Mouse (Mus musculus) MEL (cell line): Measurements from ENCODE around the gene Fut2. TPM values are rescaled to one million over a fixed set of nuclear protein-coding genes. Genes with fewer than 3 reads are reported as not detected.

Experiments used
- DNase-seq: peaks from one replicate; pipeline ENCODE4 v3.0.0; 2011; ENCODE audit warnings: low read depth, low spot score
- H3K27ac ChIP-seq: 2 replicates; pipeline ENCODE4 v1.5.1; 2012; ENCODE audit warnings: low read depth, mild to moderate bottlenecking, control low read depth, low read length, moderate library complexity; ENCODE audit not compliant: control insufficient read depth
- H3K27me3 ChIP-seq, 2 experiments: fragments of 150-350 bp in 1 of 2; sonication (generic) in 1 of 2; 2 replicates each; pipeline ENCODE4 v1.6.1; 2012; ENCODE audit warnings: low read length in 2 of 2, mild to moderate bottlenecking in 2 of 2, improper control_type of control experiment in 1 of 2, moderate library complexity in 1 of 2; ENCODE audit not compliant: insufficient read depth in 2 of 2, control insufficient read depth in 1 of 2
- H3K36me3 ChIP-seq, 2 experiments: 2 replicates each; pipeline ENCODE4 v1.6.1; 2012 to 2014; ENCODE audit warnings: low read length in 2 of 2, improper control_type of control experiment in 1 of 2, inconsistent platforms in 1 of 2, mild to moderate bottlenecking in 1 of 2; ENCODE audit not compliant: insufficient read depth in 2 of 2, control insufficient read depth in 1 of 2
- H3K4me1 ChIP-seq, 2 experiments: fragments of 150-350 bp in 1 of 2; sonication (generic) in 1 of 2; 2 replicates each; pipeline ENCODE4 v1.6.1; 2012; ENCODE audit warnings: low read length in 2 of 2, improper control_type of control experiment in 1 of 2, mild to moderate bottlenecking in 1 of 2; ENCODE audit not compliant: insufficient read depth in 2 of 2, control insufficient read depth in 1 of 2
- H3K4me3 ChIP-seq, 2 experiments: fragments of 150-350 bp in 1 of 2; sonication (generic) in 1 of 2; 2 replicates each; pipeline ENCODE4 v1.5.1; 2012; ENCODE audit warnings: low read depth in 2 of 2, low read length in 2 of 2, mild to moderate bottlenecking in 2 of 2, moderate library complexity in 2 of 2, control low read depth in 1 of 2, improper control_type of control experiment in 1 of 2; ENCODE audit not compliant: control insufficient read depth in 1 of 2, insufficient read depth in 1 of 2
- H3K79me2 ChIP-seq: 2 replicates; pipeline ENCODE4 v1.6.1; 2012; ENCODE audit warnings: mild to moderate bottlenecking, low read length, moderate library complexity; ENCODE audit not compliant: control insufficient read depth, poor library complexity, insufficient read depth
- H3K9ac ChIP-seq: 2 replicates; pipeline ENCODE4 v1.6.1; 2012; ENCODE audit warnings: low read depth, mild to moderate bottlenecking, control low read depth, low read length, moderate library complexity; ENCODE audit not compliant: control insufficient read depth, poor library complexity, severe bottlenecking
- H3K9me3 ChIP-seq: fragments of 150-350 bp; sonication (generic); replicated peaks from 2 replicates; pipeline ENCODE4 v1.6.1; 2012; ENCODE audit warnings: mild to moderate bottlenecking, low read length, improper control_type of control experiment, moderate library complexity; ENCODE audit not compliant: insufficient read depth
- BHLHE40 ChIP-seq: IDR thresholded peaks from 2 replicates; pipeline ENCODE4 v1.6.1; 2012; ENCODE audit warnings: low read depth, mild to moderate bottlenecking, inconsistent platforms, low read length, improper control_type of control experiment, borderline replicate concordance
- E2F4 ChIP-seq: IDR thresholded peaks from 2 replicates; pipeline ENCODE4 v1.6.1; 2011; ENCODE audit warnings: low read depth, low read length, improper control_type of control experiment, borderline replicate concordance
- ELF1 ChIP-seq: IDR thresholded peaks from 2 replicates; pipeline ENCODE4 v1.6.1; 2014; ENCODE audit warnings: low read depth, mild to moderate bottlenecking, inconsistent platforms, low read length, improper control_type of control experiment, moderate library complexity
- EP300 ChIP-seq, 2 experiments: IDR thresholded peaks; 2 replicates each; pipeline ENCODE4 v1.6.1; 2011; ENCODE audit warnings: improper control_type of control experiment in 2 of 2, low read length in 2 of 2, low read depth in 1 of 2, mild to moderate bottlenecking in 1 of 2
- GATA1 ChIP-seq: IDR thresholded peaks from 2 replicates; pipeline ENCODE4 v1.6.1; 2011; ENCODE audit warnings: low read depth, low read length, improper control_type of control experiment
- JUND ChIP-seq: IDR thresholded peaks from 2 replicates; pipeline ENCODE4 v1.6.1; 2011; ENCODE audit warnings: low read depth, mild to moderate bottlenecking, improper control_type of control experiment, low read length
- MAFK ChIP-seq: IDR thresholded peaks from 2 replicates; pipeline ENCODE4 v1.6.1; 2011; ENCODE audit warnings: low read depth, mild to moderate bottlenecking, low read length, improper control_type of control experiment, borderline replicate concordance
- MAX ChIP-seq: IDR thresholded peaks from 2 replicates; pipeline ENCODE4 v1.6.1; 2011; ENCODE audit warnings: low read length, improper control_type of control experiment
- MAZ ChIP-seq: IDR thresholded peaks from 2 replicates; pipeline ENCODE4 v1.6.1; 2012; ENCODE audit warnings: low read depth, mild to moderate bottlenecking, inconsistent platforms, low read length, improper control_type of control experiment
- MYB ChIP-seq: IDR thresholded peaks from 2 replicates; pipeline ENCODE4 v1.6.1; 2011; ENCODE audit warnings: mild to moderate bottlenecking, low read depth, low read length, improper control_type of control experiment
- NRF1 ChIP-seq: IDR thresholded peaks from 2 replicates; pipeline ENCODE4 v1.6.1; 2014; ENCODE audit warnings: low read depth, mild to moderate bottlenecking, inconsistent platforms, low read length, improper control_type of control experiment, moderate library complexity; ENCODE audit not compliant: poor library complexity, insufficient read depth, severe bottlenecking
- POLR2A ChIP-seq, 2 experiments: IDR thresholded peaks; 2 replicates each; pipeline ENCODE4 v1.6.1; 2011 to 2012; ENCODE audit warnings: low read length in 2 of 2, mild to moderate bottlenecking in 2 of 2, control low read depth in 1 of 2, improper control_type of control experiment in 1 of 2, low read depth in 1 of 2, moderate library complexity in 1 of 2; ENCODE audit not compliant: control insufficient read depth in 1 of 2, insufficient read depth in 1 of 2, poor library complexity in 1 of 2
- POLR2AphosphoS5 ChIP-seq: IDR thresholded peaks from 2 replicates; pipeline ENCODE4 v1.6.1; 2012; ENCODE audit warnings: low read depth, borderline replicate concordance, mild to moderate bottlenecking, inconsistent platforms, low read length, moderate library complexity, mixed read lengths
- RAD21 ChIP-seq: IDR thresholded peaks from 2 replicates; pipeline ENCODE4 v1.6.1; 2011; ENCODE audit warnings: mild to moderate bottlenecking, low read depth, low read length, improper control_type of control experiment
- RCOR1 ChIP-seq: IDR thresholded peaks from 2 replicates; pipeline ENCODE4 v1.6.1; 2012; ENCODE audit warnings: low read depth, mild to moderate bottlenecking, inconsistent platforms, low read length, improper control_type of control experiment
- TAL1 ChIP-seq: IDR thresholded peaks from 2 replicates; pipeline ENCODE4 v1.6.1; 2012; ENCODE audit warnings: mild to moderate bottlenecking, inconsistent platforms, low read length, moderate library complexity, mixed read lengths
- TBP ChIP-seq: IDR thresholded peaks from 2 replicates; pipeline ENCODE4 v1.8.0; 2011; ENCODE audit warnings: low read depth, low read length, improper control_type of control experiment
- USF1 ChIP-seq: IDR thresholded peaks from 2 replicates; pipeline ENCODE4 v1.6.1; 2014; ENCODE audit warnings: low read depth, mild to moderate bottlenecking, inconsistent platforms, low read length, improper control_type of control experiment, moderate library complexity
- USF2 ChIP-seq, 2 experiments: IDR thresholded peaks; 2 replicates each; pipeline ENCODE4 v1.6.1; 2011 to 2012; ENCODE audit warnings: improper control_type of control experiment in 2 of 2, low read length in 2 of 2, borderline replicate concordance in 1 of 2, inconsistent platforms in 1 of 2, low read depth in 1 of 2, mild to moderate bottlenecking in 1 of 2; ENCODE audit not compliant: insufficient read depth in 1 of 2
- ZMIZ1 ChIP-seq: IDR thresholded peaks from 2 replicates; pipeline ENCODE4 v1.6.1; 2012; ENCODE audit warnings: low read depth, mild to moderate bottlenecking, inconsistent platforms, low read length, improper control_type of control experiment, moderate library complexity
- polyA plus RNA-seq, 2 experiments: library from polyadenylated mRNA; stranded (reverse) in 1 of 2; unstranded in 1 of 2; fragments of >175 nt in 1 of 2; fragments of >200 nt in 1 of 2; gene quantifications; 2 replicates each; pipeline versions ENCODE4 v1.2.1 to v1.2.4; 2012; ENCODE audit warnings: low replicate concordance in 2 of 2, low read depth in 1 of 2; ENCODE audit not compliant: insufficient read length in 2 of 2, insufficient read depth in 1 of 2, missing spikeins in 1 of 2
- total RNA-seq: library from RNA; depleted of rRNA; stranded (reverse); fragments of 300-350 nt; gene quantifications from 2 replicates; pipeline ENCODE4 v1.2.3, GENCODE M21; 2012

The Fut2 gene
- total and polyA plus RNA-seq, 3 experiments = not detected

DNA sequence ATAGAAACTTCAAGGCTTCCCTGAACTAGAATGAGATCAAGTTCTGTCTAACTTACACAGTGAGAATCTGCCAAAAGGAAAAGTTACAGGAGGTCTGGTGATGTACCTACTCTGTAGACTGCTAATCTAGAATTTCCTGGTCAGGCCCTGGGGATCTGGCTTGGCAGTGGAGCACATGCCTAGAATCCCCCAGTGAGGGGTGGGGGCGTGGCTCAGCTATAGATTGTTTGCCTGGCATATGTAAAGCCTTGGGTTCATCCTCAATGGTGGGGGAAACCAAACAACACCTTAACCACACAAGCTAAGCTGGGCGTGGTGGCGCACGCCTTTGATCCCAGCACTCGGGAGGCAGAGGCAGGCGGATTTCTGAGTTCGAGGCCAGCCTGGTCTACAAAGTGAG is 31.7 kb upstream of the Fut2 start:
- TF ChIP-seq BHLHE40 = no peak
- no peak for TF ChIP-seq RCOR1
- no peak for TF ChIP-seq POLR2A (IDR thresholded peaks at IDR 0.05; ENCODE audit: control insufficient read depth in 1 of 2, insufficient read depth in 1 of 2, low read depth in 1 of 2, low read length in 2 of 2, poor library complexity in 1 of 2)
- TF ChIP-seq MAX = no peak
- no peak for TF ChIP-seq POLR2AphosphoS5
- no peak for TF ChIP-seq NRF1
- TF ChIP-seq TAL1 = no peak
- no peak for TF ChIP-seq TBP
- no peak for TF ChIP-seq MYB
- TF ChIP-seq E2F4 = no peak
- H3K27ac ChIP-seq = no peak overlapping the region
- no peak for DNase-seq
- peaks cover 0 to 6% of the 10 kb centered on the region in 2 experiments; a peak in 2 of 4 replicates for H3K4me1 ChIP-seq
- no peaks in the 10 kb centered on the region for H3K9me3 ChIP-seq
- no peaks in the 10 kb centered on the region for H3K36me3 ChIP-seq
- no peak overlapping the region for H3K4me3 ChIP-seq
- no peaks in the 10 kb centered on the region for H3K79me2 ChIP-seq
- H3K9ac ChIP-seq = no peak overlapping the region
- H3K27me3 ChIP-seq = peaks cover 0 to 4% of the 10 kb centered on the region in 2 experiments; a peak in 2 of 4 replicates

DNA sequence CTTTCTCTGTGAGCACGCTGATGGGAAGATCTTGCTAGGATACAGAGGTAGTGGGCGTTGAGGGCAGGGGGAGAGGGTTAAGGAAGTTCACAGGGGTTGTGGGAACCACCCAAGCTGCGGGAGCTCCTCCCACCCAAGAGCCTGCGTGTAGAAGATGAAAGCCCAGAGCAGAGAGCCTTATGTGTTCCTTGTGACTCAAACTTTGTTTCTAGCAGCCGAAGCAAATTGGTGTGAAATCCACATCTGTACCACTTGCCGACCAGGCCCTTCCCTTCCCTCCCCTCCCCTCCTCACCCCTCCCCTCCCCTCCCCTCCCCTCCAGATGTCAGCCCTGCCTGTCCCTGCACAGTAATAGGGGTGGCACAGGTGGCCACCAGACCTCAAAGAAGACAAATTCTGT is 28.9 kb upstream of the Fut2 start:
- H3K9me3 ChIP-seq = no peaks in the 10 kb centered on the region
- TF ChIP-seq RAD21 = no peak
- TF ChIP-seq EP300 (IDR thresholded peaks at IDR 0.05; ENCODE audit: low read depth in 1 of 2, low read length in 2 of 2) = no peak
- no peak for TF ChIP-seq GATA1
- no peak for TF ChIP-seq ZMIZ1
- no peak for TF ChIP-seq POLR2A (IDR thresholded peaks at IDR 0.05; ENCODE audit: control insufficient read depth in 1 of 2, insufficient read depth in 1 of 2, low read depth in 1 of 2, low read length in 2 of 2, poor library complexity in 1 of 2)
- no peak for TF ChIP-seq RCOR1
- TF ChIP-seq JUND = no peak
- TF ChIP-seq MAFK = no peak
- no peak for TF ChIP-seq MAZ
- no peak for TF ChIP-seq MYB
- no peak for TF ChIP-seq ELF1
- TF ChIP-seq USF1 = no peak
- TF ChIP-seq POLR2AphosphoS5 = no peak
- no peak for TF ChIP-seq USF2 (IDR thresholded peaks at IDR 0.05; ENCODE audit: borderline replicate concordance in 1 of 2, insufficient read depth in 1 of 2, low read depth in 1 of 2, low read length in 2 of 2)
- TF ChIP-seq, all 39 proteins: peak for 0
- no peak overlapping the region for H3K9ac ChIP-seq
- H3K4me3 ChIP-seq = no peak overlapping the region
- H3K79me2 ChIP-seq = no peaks in the 10 kb centered on the region
- peaks cover 0 to 8% of the 10 kb centered on the region in 2 experiments; a peak in 3 of 4 replicates for H3K27me3 ChIP-seq
- no peak overlapping the region for H3K27ac ChIP-seq
- H3K36me3 ChIP-seq = no peaks in the 10 kb centered on the region
- no peak for DNase-seq
- H3K4me1 ChIP-seq = peaks cover 0 to under 1% of the 10 kb centered on the region in 2 experiments; a peak in 2 of 4 replicates
